Mouse (Mus musculus) embryo, embryonic 10.5 days (tissue): ENCODE measurements at regions not wholly inside any gene's neighbourhood (a gene's known extent, or its start where the extent isn't known, plus 50 kb on each side); places are given as distances from the start of the nearest gene placed in this dataset.

ENCODE experiments used
- DNase-seq: peaks from one replicate; pipeline ENCODE4 v3.0.0-alpha.2; 2015; ENCODE audit warnings: low spot score

DNA sequence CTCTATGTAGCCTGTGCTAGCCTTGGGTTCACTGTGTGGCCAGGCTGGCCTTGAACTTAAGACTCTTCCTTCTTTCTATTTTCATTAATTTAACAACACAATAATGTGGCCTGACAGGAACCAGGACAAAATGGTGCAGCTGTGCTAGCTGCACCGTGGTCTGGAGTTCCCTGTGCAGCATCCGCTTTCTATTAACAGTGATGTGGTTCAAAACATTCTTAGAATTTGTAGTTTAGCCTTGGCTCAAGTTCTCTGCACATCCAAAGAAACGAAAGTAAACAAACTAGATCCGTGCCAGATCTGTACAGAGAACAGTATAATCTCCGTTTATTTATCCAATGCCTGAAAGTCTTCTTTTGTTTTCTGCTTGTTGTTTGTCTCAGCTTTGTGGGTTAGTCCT is 88.5 kb downstream of the Irx1 start:
- DNase-seq = no peak

DNA sequence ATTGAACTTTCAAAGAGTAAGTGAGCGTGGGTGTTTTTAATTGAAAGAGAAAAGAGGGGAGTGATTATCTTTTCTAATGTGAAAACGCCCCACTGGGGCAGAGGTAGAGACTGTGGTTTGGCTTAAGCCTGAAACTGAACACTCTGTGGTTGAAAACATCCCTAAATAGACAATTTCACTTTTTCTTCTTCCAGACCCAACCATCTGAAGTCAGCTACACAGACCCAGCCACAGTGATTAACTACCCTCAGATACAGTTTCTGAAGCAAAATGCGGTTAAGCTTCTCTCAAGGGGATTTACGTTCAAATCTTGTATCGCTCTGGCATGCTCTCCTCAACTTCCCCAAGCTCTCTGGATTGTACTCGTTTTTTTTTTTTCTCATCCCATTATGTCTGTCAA is 94.8 kb downstream of the Irx1 start:
- no peak for DNase-seq

DNA sequence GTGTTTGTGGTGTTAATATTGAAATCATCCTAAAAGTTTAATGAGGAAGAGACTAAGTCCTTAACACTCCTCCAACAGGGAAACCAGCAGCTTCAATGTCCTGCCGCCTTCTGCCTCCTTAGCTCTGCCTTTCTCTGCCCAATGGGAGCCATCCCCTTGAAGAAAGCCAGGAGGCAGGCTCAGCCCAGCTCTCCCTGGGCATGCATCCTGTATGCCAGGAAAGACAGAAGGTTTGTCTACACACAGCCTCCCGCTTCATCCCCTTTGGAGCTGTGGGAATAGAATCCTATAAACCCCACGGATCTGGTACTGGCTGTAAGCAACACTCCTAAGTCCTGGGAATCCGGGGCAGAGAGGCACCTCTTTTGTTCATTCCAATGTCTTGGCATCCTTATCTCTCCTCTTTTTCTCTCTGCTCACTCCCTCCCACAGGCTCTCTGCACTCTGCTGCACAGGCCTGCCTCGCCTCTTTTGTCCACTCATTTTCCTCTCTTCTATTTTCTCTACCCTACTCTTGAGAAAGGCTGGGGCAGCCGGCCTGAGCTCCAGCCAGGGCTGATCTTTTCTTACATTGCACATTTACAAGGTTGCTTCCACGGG is 110.0 kb downstream of the Irx1 start:
- no peak for DNase-seq

DNA sequence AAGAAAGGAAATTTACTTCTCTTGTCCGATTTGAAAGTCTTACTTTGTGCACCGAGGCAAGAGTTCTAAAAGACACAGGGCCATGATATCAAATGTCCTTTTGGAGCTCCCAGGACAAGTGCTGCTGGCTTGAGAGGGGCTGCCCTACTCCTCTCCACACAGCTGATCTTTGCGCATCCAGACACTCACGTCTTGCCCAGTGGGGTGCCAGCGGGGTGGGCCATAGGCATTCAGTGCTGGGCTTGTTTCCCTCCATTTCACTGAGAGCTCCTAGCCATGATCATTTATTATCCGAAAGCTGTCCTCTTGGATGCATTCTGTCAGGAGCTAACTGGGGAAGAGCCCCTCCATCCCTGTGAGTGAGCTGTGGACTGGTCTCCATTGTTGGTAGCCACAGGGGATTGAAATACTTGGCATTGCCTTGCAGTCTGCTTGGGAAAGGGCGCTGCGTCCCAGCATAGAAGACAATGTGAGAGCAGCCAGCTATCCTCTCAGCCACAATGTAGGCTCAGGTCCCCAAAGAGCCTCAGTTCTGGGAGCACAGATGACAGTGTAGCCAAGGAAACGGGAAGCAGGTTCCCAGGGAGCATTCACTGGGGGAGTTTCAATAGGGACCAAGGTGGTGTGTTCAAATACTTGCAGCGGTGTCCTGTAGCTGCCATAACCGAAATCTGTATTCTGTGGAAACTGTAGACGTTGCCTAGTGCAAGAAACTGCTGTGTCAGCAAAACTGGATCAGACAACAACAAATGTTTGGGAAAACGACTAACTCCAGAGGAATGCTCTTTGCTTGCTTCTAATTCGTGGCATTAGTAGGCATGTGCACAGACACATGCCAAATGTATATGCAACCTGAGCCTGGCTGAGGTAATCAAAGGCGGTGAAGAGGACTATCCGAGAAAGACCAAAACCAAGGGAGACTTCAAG is 159.2 kb downstream of the Irx1 start:
- DNase-seq = peak; percentile 21

DNA sequence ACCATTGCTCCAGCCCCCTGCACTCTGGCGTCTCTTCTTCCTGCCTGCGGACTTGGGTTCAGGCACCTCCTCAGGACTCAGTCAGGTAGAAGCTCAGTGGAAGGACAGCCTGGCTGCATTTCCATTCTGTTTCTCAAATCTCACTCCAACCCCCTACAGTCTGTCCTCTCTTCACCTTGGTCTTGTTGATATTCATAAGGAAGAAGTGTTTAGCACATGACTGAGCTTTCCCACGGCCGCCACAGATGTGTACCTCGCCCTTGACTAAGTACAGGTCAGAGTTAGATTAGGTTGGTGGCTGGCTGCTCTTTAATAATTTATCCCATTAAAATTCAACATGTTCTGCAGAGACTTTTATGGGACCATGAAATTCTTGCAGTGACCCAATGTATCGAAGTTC is 165.2 kb downstream of the Irx1 start:
- no peak for DNase-seq

DNA sequence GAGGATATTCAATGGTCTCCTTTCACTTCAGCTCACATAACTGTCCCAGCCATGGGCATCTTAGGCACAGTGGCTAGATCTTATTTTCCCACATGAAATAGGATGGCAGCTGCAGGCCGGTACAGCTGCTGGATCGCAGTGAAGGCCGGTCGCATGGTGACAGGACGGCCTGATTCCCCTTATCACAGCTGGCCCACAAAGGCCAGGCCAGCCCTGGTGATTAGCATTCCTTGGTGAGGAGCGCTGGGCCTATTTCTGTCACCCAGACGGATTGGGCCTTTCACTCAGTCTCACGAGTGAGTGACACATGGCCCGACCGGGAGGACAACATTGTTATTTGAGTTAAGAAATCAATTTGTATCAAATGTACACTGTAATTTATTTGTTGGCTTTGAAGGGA is 178.8 kb downstream of the Irx1 start:
- no peak for DNase-seq

DNA sequence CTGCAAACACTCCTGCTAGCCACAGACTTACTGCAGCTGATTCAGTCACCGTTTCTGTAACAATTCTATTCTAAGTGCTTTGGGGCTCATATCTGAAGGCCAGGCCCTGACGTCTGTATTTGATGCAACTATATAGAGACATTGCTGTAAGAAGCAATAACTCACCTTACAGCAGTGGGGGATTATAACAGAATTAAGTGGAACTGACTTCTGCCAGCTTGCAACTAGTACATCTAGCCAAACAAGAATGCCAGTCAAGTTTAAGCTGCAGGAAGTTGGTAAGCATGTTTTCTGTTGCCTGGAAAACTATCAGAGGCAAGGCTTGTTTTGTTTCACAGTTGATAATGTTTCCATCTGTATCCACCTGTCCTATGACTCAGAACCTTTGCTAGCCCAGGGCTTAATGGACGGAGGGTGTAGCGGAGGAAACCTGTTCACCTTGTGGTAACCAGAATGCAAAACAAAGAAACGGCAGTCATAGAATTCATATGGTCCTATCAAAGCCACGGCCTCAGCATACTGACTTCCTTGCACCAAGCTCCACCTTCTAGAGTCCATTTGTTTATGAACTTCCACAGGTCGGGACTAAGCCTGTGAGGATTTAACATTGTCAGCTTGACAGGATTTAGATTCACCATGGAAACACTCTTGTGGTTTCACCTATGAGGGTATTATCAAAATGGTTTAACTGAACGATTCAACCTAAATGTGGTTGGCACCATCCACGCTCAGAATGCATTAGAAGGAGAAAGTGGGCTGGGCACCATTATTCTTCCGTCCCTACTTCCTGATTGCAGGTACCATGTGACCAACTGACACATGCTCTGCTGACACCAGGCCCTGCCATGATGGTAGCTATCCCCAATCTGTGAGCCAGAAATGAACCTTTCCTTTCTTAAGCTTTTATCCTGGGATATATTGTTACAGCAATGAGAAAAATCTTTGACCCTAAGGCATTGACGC is 216.2 kb downstream of the Irx1 start:
- DNase-seq = no peak

DNA sequence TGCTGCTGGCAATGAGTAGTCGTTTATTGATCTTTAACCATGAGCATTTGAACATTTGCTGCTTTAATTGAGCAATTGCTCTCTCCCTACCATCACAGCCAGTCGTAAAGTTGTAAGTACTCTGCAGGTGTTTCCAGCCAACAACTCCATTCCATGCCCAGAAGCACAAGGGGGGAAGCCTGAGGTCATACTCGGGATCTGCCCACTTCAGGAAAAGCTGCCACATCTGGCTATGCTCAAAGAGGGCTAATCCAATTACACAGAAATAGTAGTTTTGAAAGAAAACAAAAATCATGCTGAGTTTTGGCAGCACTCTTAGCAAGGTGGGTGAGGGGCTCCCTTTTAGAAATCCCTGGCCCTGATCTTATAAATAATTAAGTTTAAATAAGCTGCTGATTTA is 217.0 kb downstream of the Irx1 start:
- DNase-seq = peak; percentile 43

DNA sequence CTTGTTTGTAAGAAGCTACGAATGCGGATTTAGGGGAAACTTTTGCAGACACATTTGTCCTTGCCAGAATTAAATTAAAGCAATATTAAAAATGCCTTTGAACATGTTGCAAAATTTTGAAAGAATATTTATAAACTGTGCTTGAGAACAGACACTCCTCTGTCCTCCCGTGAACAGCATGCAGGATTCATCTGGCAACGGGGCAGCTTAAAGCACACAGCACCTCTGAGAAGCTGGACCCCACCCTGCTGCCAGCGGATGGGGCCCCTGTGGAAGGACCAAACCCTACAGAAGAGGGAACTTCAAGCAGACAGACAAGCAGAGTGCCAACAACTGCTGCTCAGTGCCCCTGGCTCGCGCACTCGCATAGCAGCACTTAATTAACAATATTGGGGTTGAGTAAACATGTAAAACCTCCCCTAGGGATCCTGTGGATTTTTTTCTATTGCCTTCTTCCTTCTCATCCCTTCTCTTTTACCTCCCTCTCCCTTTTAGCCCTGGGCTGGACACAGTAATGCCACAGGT is 226.6 kb downstream of the Irx1 start:
- DNase-seq = no peak

DNA sequence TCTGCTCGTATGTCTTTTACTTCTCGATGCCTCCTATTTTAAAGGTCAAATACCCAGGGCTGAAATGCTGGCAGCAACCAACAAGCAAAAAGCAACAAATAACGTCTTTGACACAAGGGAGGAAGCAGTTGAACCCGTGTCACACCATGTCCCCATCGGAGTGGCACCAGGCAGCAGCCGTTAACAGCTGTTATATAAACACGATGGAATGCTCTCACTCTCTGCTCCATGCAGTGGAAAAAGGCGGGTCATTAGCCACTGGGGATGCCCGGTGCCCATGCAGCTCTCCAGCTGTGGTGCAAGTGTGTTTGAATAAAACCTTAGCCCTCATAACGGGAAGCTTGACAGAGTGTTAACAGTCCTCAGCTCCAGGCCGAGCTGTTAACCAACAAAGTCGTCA is 229.3 kb downstream of the Irx1 start:
- peak; percentile 5 for DNase-seq

DNA sequence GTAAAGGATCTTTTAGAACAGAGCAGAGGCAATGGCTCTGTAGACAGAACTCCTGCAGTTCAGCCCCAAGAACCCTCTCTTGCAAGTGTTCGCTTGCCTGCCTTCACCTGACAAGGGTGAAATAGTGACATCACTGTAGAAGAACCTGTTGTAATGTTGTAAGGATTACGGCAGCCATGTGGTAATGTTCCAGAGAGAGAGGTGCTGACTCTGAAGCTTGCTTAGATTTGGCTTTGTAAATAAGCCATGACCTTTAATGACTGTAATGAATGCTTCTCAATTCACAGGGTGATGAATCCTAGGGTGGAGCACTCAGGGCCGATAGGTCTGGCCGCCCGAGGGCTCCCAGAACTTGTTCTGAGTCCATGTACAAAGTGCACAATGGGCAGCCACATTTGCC is 230.2 kb downstream of the Irx1 start:
- DNase-seq = no peak

DNA sequence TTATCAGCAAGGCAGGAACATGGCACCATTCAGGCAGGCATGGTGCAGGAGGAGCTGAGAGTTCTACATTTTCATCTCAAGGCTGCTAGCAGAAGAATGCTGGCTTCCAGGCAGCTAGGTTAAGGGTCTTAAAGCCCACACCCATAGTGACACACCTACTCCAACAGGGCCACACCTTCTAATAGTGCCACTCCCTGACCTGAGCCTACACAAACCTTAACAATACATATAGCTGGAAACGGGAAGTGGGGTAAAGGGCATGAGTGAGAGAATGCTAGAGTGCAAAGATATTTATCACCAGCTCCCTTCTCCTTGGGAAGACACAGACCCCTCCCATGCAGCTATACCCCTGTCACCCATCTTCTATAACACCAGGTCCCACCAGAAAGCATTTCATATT is 230.6 kb downstream of the Irx1 start:
- no peak for DNase-seq

DNA sequence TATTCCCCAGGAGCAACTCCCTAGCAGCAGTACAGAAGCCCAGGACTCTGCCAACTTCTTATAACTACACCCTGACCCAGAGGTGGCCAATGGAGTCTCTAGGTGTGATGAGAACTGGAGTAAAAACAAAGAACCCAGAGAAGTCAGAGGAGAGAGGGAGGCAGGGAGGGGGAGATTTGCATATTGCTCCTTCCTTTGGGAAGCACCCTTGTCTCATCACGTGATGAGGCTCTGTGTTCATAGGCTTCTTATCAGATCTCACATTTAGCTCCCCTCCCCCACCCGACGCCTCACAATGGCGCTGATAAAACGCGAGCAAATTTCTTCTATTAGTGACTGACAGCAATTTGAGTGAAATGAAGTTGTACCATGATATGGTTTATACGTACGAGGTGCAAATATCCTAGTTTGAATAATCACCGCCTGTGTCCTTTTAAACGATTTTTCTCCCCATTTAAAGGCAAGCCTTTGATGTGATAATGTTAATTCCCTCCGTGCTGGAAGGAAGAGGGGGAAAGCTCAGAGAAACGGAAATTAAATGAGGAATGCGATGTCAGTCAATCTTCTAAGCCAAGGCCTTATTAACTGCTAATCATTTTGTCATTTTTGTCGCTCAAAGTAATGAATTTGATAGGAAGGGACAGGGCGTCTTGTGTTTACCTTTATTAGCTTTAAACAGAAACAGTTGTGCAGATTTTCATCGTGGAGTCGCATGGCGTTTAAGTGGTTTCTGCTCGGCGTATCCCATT is 273.3 kb downstream of the Irx1 start:
- peak; percentile 58 for DNase-seq

DNA sequence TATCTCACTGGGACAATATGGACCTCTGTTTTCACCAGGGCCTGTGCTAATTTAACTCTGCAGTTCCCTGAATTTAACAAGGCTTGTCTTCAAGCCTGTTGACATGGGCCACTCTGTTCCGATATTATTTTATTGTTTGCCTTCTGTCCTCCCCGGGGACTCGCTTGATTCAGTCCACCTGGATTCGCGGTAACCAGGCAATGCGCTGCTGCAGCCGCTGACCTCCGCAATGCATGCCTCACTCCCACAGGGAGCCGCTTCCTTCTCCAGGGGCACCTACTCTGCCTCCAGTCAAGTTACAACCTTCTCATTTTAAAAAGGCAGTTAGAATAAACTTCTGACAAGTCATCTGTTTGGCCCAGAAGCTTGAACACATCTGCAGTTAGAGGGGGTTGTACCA is 274.3 kb downstream of the Irx1 start:
- DNase-seq = peak; percentile 27

DNA sequence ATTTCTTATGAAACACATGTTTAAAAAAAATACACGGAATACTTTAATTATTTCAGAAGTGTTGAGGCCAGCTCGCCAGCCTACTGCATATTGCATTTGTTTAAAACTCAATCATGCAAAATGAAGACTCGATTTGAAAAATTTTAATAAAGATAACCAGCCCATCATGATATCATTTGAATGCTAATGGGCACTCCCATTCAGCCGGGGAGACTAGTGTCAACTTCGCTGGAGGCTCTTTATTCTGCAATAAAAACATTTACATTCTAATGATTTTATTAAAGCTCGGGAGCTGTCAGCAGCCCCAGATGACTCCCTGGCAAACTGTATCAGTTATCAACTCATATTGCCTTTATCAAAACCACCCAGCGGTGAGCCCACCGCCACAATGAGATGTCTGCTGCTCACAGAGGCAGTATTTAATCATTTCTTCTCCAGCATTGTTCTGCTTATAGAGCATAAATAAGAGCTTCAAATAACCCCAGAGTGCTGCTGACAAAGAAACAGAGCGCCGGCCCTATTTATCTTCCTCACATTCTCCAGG is 287.4 kb downstream of the Irx1 start:
- DNase-seq = no peak

DNA sequence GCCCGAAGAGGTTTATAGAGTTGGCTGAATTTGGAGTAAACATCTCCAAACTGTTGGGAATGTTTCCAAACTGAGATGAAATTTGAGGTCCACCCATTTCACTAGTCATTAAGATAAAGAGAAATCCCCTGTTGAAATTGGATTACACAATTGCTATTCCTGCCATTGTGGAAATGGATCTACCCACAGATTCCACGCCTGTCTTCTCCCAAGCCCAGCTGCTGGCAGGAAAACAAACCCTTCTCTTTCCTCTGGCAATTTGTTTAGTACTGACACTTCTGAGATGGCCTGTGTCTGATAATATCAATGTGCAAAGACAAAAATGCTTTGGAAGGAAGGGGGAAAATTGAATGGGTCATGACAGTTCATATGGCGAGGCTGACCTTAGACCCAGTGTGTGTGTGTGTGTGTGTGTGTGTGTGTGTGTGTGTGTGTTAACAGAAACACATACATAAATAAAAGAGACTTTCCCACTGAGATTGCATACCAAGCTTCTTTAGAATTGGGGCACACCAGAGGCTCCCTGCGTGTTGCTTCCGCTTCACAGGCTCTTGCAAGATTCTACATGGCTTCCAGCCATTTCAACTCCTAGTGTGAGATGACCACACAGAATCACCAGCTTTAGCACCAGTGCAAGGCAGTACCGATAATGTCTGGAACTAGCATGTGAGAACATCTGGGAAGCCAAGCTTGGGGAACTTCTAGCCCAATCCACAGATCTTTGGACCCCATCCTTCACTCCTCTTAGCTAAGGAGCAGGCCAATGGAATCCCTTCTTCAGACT is 293.4 kb downstream of the Irx1 start:
- DNase-seq = no peak

DNA sequence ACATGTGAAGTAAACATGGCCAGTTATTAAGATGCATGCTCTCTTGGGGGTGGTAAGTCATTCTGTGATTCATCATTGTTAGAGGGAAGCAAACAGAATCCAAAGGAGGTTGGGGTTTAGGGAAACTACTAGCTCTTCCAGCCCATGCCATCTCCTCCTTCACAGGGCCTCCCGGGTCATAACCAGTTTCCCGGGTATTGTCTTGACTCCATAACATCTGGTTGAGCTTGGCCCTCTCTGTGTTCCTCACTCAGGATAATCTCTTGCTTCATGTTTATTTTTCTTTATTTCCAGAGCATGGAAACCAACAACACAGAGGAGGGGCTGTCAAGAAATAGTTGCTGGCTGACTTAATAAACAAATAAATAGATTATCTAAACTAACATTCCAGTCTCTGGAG is 295.3 kb downstream of the Irx1 start:
- no peak for DNase-seq

DNA sequence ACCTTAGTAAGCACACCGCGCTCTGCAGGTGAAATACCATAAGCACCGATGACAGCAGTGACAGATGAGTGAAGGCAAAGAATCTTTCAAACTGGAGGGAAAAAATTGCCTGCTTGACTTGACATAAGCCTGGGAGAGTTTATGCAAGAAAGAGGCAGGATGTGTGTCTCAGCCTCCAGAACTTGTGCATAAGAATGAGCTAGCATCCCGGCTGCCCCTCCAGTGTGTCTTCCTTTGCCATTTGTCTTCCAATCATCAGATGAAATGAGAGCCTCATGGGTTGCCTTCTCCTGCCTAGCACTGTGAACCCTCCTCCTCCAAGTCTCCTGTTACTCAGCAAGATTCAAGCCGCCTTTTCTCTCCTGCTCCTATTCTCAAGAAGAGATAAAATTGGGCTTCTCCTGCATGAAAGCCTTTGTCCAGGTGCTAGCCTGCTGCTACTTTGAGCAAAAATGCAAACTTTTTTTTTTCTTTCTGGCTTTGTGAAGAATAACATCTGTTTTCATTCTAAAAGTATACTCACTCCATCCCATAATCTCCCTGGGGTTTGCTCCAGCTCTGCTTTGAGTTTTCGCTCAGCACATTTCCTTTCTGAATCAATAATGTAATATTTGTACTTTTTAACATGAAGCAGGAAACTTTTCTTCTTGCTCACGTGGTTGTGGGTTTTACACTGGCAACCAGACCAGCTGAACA is 298.2 kb downstream of the Irx1 start:
- no peak for DNase-seq

DNA sequence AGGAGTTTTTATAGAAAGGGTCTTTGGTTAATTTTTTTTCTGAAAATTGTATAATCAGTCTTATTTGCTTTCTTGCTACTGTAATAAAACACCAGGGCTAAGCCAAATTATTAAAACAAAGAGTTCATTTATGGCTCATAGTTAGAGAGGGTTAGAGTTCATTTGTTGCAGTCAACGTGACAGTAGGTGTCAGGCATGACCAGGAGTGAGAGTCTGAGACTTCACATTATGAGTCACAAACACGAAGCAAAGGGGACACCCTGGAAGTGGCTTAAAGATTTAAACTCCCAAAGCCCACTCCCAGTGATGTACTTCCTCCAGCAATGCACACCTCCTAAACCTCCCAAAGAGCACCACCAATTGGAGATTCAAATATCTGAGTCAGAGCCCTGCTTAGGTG is 305.6 kb downstream of the Irx1 start:
- no peak for DNase-seq

DNA sequence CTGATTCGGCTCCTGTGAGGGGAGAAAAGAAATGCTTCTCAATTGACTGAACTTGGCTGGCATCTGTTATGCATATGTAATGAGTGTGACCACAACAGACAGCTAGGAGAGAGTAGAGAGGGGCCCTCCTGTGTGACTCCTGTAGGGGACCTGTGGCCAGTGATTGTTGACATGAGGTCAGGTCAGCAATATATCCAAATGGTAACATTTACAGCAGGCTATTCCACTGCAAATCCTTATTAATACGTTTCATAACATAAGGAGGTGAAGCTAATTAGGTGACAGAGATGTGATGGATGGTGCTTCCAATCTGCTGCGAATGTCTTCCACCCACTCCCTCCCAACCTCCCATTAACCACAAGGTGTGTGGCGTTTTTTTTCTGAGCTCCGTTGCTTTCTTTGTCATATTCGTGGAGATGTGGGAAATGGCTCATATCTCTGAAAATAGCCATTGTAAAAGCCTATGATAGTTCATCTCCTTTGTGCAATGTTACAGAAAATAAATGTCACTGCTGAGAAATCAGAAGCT is 309.5 kb downstream of the Irx1 start:
- no peak for DNase-seq
